Mouse (Mus musculus): ENCODE results near the gene Has3.
"Not testable (repeated sequence)": the region's sequence is repeated elsewhere in the genome, so short reads cannot be mapped to it uniquely, and the experiment has no call there.

The Has3 gene

GRCm38 (mm10) chr8:106870051-106870450 lies at the start of gene Has3:
Gene Has3, plus strand, starts transcription at chr8:106870242.
- DNase-seq (ENCODE audit: low read depth): no peak

DNA sequence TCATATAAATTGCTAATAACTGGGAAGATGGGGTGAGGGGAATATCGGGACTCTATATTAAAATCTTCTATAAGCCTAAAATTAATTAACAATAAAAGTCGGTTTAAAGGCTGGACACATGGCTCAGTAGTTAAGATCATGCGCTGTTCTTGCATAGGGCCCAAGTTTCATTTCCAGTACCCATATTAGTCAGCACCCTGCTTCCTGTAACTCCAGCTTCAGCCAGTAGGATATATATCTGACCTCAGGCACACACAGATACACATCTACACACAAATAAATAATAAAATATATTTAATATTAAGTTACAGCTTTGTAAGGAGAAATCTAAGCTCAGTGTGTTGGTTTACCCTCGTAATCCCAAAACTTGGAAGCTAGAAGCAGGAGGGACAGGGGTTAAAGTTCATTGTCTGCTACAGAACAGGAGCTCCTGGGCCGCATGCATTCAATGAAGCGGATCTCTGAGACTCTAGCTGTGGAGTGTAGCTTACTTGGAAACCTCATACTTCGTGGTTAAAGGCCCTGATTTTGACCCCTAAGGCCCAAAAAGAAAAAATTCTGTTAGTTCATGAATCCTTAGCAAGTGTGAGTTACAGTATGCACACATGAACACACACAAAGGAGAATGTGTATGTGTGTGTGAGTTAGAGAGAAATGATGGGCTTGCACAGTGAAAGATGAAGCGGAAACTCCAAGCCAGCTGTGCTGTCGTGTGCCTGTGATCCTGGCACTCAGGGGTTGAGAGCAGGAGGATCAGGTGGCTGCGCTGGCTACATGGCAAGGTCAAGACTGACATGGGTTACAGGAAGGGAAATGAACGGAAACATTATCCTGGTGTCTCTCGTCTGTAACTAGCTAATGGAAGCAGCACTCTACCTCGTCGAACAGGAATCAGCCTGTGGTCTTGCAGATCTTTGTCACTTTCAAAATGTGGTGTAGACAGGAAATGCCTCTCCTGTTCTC lies 49.2 kb upstream of the Has3 start:
- DNase-seq (ENCODE audit: low read depth): peak; percentile 71

GRCm38 (mm10) chr8:106828921-106829320 lies 41.1 kb upstream of the Has3 start:
- DNase-seq (ENCODE audit: low read depth): no peak

DNA sequence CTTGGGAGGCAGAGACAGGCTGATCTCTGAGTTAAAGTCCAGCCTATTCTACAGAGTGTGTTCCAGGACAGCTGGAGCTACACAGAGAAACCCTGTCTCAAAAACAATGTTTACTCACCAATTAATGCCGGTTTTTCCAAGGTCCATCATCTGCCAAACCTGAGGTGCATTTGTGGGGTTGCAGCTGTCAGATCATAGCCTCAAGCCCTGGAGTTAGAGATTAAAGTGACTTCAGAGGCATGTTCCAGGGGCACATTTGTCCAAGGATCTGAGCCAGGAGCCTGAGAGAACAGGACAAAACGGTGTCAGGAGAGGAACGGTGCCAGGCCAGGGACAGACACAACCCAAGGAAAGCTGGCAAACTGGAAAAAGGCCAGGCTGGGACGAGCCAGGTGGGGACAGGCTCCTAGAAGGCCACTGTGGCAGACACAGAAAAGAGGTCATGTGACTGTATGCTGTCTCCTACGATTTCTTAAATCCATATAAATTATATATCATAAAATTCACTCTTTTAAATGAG lies 40.5 kb upstream of the Has3 start:
- no peak for DNase-seq (ENCODE audit: low read depth)

GRCm38 (mm10) chr8:106834899-106835298 lies 35.1 kb upstream of the Has3 start:
- DNase-seq (ENCODE audit: low read depth): no peak

GRCm38 (mm10) chr8:106836525-106836924 lies 33.5 kb upstream of the Has3 start:
- DNase-seq (ENCODE audit: low read depth): peak; percentile 93

- DNase-seq (ENCODE audit: low read depth): no peak
These were observed 31.2 kb upstream of the Has3 start for GRCm38 (mm10) chr8:106838803-106839202.

DNA sequence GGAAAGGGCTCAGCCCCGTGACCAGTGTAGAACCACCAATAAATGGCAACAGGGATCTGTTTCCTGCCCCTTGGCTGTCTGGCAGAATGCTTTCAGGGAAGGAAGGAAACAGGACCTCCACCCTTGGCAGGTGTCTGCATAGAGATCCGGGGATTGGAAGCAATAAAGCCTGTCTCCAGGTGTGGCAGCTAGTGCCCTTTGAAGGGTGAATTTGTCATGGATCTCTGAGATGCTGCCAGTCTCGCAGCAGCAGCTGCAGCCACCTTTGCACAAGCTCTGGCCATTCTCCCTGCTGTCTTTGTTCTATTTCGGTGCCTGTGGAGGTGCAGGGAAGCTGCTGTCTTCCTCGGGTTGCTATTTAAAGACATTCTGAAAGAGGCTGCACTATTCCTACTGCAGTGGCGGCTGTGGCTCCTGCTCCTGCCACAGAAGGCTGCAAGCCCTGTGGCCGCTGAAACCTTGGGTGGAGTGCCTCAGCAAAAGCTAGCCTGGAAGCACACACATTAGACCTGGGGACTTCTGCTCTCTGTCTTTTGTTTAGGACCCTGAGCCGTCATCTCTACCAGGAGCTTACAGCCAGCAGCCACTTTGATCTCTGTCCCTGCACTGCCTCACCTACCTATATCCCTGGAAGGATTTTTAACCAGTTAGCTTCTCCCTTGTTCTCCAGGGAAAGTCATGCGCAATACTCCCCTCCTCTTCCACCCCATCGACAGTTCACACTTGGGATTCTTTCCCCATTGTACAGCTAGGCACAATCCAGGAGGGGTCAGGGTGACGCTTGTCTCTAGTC lies 30.6 kb upstream of the Has3 start:
- DNase-seq (ENCODE audit: low read depth): no peak

GRCm38 (mm10) chr8:106850034-106850433 lies 20.0 kb upstream of the Has3 start:
- no peak for DNase-seq (ENCODE audit: low read depth)

GRCm38 (mm10) chr8:106854534-106855241 lies 15.4 kb upstream of the Has3 start:
- DNase-seq (ENCODE audit: low read depth): no peak

- peak; percentile 51 for DNase-seq (ENCODE audit: low read depth)
These were observed 14.8 kb upstream of the Has3 start for GRCm38 (mm10) chr8:106855242-106855562.

DNA sequence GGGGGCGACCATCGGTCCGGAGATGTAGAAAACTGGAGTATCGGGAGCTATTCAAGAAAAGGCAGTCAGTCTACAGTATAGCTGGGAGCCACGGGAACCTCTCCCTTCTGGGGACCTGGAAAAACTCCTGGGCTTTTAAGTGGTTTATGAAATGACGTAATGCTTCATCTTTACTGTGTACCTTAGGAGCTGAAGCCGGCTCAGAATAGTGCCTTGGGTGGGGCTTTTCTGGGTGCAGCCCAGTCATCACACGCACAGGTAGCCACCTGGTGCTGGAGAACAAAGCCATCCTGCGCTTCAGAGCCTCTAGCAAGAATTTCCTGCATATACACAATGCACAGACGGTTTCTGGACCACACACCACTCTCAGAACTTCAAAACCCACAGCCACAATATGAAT lies 7.2 kb upstream of the Has3 start:
- no peak for DNase-seq (ENCODE audit: low read depth)

GRCm38 (mm10) chr8:106865354-106865753 lies 4.7 kb upstream of the Has3 start:
- DNase-seq (ENCODE audit: low read depth): no peak

DNA sequence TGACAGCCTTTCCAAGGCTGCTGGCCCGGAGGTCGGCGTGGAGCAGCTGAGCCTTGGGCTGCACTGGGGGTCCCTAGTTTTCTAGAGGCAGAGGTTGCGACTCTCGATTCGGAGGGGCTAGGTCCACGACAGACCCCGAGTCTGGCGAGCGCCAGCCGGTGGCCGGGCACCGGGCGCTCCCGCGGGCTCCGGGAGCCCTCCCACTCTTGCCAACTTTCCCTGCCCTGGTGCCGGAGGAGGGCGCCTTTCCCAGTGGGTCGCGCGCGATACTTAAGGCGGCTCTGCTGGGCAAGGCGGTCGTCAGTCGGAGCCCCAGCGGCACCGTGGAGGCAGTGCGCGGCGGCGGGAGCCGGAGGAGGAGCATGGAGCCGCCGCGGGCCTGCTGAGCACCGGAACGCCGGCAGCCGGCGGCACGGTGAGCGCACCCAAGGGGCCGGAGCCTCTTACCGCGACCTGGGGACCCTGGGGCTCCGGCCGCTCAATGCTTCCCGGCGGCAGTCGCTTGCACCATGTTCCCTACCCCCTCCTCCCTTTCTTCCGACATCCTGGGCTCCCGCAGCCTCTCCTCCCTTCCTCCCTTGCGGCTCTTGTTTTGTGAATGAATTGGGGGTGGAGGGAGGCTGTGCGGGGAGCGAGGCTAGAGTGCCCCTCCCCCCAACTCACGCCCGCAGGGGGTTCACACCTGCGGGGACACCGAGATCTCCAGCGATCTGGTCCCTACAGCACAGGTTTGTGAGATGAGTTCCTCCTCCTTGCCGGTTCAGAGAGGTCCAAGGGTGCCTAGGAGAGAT lies 690 bp downstream of the Has3 start:
- no peak for DNase-seq (ENCODE audit: low read depth)

DNA sequence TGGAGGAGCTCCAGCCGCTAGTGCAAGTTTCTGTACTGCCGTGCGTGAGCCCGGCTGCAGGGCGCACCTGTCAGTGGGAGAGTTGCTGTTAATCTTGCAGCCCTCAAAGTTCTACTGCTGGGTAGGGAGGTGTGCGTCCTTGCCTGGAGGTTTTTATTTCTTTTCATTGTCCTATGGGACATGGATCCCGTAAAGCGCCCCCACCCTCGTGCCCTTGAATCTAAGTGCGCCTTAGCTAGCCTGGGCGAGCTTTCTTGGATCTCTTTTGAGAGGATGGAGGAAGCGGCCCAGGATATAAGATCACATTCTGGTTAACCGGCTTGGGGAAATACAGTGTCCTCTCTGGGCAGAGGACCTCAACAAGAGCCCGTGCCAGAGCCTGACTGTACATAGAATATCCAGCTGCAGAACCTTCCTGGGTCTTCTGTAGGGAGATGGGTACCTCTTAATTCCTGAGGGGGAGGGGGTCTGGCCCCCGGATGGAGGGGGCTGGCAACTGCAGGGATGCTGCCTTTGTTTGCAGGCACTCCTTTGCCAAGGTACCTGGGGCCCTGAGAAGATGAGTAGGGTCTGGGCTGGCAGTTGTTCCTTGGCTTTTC lies 1.4 kb downstream of the Has3 start:
- no peak for DNase-seq (ENCODE audit: low read depth)

DNA sequence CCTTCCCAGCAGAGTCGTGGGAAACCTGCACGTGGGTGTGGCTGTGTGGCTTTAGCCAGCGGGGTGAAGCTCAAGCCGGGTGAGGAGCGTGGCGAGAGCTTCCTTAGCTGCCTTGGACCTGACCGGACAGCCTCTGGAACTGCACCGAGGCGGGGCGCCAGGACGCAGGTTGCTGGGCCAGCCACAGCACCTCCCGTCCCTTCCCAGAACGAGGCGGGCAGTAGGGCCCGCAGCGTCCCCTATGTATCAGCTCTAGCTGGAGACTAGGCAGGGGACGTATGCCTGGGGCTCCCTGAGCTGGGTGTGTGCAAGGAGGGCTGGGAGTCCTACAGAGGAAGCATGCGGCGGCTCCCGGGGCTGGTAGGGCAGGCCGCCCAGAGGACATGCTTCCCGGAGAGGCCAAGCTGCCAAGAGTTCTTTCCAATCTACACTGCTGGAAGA lies 1.9 kb downstream of the Has3 start:
- no peak for DNase-seq (ENCODE audit: low read depth)

GRCm38 (mm10) chr8:106872454-106873034 lies 2.5 kb downstream of the Has3 start:
- DNase-seq (ENCODE audit: low read depth): no peak

DNA sequence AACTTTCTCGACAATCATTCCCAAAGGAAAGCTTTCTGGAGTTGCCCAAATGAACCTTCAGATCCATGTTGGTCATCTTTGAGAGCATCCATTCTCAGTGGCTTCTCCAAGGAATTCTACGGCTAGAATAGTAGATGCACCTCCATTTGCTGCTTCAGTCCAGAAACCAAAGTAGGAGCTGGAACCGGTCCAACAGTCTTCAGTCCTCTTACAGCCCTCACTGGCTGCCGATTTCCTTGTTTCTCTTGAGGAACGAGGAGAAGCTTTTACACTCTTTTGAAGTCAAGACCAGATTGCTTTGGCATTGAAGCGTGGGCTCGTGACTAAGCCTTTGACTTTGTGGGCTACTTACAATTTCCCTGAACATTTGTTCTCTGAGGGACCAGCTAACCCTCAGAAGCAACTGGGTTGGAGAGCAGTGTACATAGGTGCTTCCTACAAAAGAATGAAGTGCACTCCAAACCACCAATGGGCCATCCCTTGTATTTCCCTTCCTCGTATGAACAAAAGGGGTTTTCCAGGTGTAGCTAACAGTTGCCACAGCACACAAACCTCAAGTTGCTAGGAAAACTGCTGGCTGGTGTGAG lies 10.2 kb downstream of the Has3 start:
- DNase-seq (ENCODE audit: low read depth): no peak

DNA sequence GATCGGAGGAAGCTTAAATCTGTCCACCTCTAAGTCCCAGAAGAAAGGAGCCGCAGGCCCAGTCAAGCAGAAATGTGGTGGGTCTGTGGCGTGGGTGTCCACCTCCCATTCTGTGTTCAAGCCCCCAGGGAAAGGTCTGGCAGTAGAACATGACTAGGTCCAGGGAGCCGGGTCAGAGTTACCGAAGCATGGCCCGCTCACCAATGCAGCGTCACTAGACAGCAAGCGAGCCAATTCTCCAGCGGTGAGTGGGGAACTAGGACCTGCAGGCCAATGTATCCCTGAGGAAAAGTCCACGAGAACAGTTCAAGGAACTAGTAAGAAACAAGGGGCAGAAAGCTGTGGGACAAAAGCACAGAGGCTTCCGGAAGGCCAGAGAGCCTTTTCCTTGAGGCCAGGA lies 14.1 kb downstream of the Has3 start:
- not testable (repeated sequence) for DNase-seq (ENCODE audit: low read depth)

- not testable (repeated sequence) for DNase-seq (ENCODE audit: low read depth)
These were observed 14.9 kb downstream of the Has3 start for GRCm38 (mm10) chr8:106884826-106885400.

All from 416B (cell line).